Mouse (Mus musculus) G1E (cell line): ENCODE measurements around the gene Zfp423. TPM values are rescaled to one million over a fixed set of nuclear protein-coding genes. Genes with fewer than 3 reads are reported as not detected.

ENCODE experiments used
- ATAC-seq: 2 replicates; pipeline ENCODE4 v1.8.0; 2016; ENCODE audit warnings: mild to moderate bottlenecking; ENCODE audit not compliant: insufficient number of reproducible peaks, poor library complexity, low FRiP score, severe bottlenecking; ENCODE audit errors: extremely low read depth
- DNase-seq: peaks from one replicate; pipeline ENCODE4 v3.0.0; 2012; ENCODE audit warnings: low spot score
- H3K27me3 ChIP-seq: 2 replicates; pipeline ENCODE4 v1.6.1; 2012; ENCODE audit warnings: mild to moderate bottlenecking, low read length, inconsistent platforms; ENCODE audit not compliant: insufficient read depth
- H3K36me3 ChIP-seq: replicated peaks from 2 replicates; pipeline ENCODE3; 2012; ENCODE audit warnings: mild to moderate bottlenecking, inconsistent platforms
- H3K4me1 ChIP-seq: 2 replicates; pipeline ENCODE4 v1.6.1; 2012; ENCODE audit warnings: low read depth, low read length, inconsistent platforms, mixed read lengths; ENCODE audit not compliant: insufficient read depth
- H3K4me3 ChIP-seq: 2 replicates; pipeline ENCODE4 v1.5.1; 2012; ENCODE audit warnings: low read depth, mild to moderate bottlenecking, inconsistent platforms, low read length, moderate library complexity, mixed read lengths
- H3K9me3 ChIP-seq: replicated peaks from 2 replicates; pipeline ENCODE4 v1.6.1; 2012; ENCODE audit warnings: inconsistent platforms
- CTCF ChIP-seq: IDR thresholded peaks from 2 replicates; pipeline ENCODE4 v1.5.1; 2012; ENCODE audit warnings: low read depth, low read length, inconsistent platforms, mixed read lengths
- GATA1 ChIP-seq: IDR thresholded peaks from 2 replicates; pipeline ENCODE4 v1.6.1; 2012; ENCODE audit warnings: borderline replicate concordance, low read length, inconsistent platforms, mixed read lengths
- GATA2 ChIP-seq: IDR thresholded peaks from 2 replicates; pipeline ENCODE4 v1.6.1; 2012; ENCODE audit warnings: low read depth, low read length, inconsistent platforms, borderline replicate concordance
- POLR2AphosphoS5 ChIP-seq: IDR thresholded peaks from 2 replicates; pipeline ENCODE4 v1.6.1; 2012; ENCODE audit warnings: low read depth, low read length, inconsistent platforms; ENCODE audit not compliant: insufficient replicate concordance
- TAL1 ChIP-seq: conservative IDR thresholded peaks from 2 replicates; pipeline ENCODE4 v1.6.1; 2012; ENCODE audit warnings: low read depth, low read length, inconsistent platforms, mixed read lengths
- polyA plus RNA-seq: library from polyadenylated mRNA; stranded (reverse); fragments of >175 nt; gene quantifications from 2 replicates; pipeline ENCODE4 v1.2.3, GENCODE M21; 2012
- total RNA-seq, 2 experiments: library from RNA; stranded (forward) in 1 of 2; stranded (reverse) in 1 of 2; fragments of 200-1000 nt in 1 of 2; fragments of >200 nt in 1 of 2; fragmentation: Nextera tagmentation in 1 of 2; gene quantifications; 2 replicates each; pipeline ENCODE4 v1.2.3; 2014 to 2017

The Zfp423 gene
- total and polyA plus RNA-seq, 3 experiments = not detected

DNA sequence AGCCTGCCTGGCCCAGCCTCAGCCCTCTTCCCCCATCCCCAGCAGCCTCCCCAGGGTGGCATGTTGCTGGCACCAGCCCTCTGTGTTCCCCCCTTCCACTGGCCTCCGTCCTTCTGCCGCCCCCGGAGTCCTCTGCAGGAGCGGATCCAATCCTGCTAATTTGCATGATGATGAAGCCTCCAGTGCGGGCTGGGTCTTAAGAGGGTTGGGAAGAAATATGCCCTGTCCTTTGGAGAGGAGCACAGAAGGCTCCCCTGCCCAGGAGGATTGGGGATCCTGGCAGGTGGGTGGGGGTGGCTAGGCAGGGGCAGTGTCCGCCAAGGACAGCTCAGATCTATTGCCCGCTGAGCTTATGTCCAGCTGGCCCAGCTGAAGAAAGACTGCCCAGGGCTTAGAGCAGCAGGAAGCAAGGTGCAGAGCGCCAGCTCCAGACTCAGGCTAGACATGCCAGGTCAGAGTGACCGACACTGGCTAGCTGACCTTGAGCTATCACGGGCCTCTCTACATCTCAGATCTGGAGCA, 256.5 kb downstream of the Zfp423 start:
- 0 out of 2 replicates have a peak overlapping the region, but pooled peaks have one; percentile 1 for H3K4me3 ChIP-seq
- H3K9me3 ChIP-seq = peaks cover 86% of the 10 kb centered on the region
- DNase-seq (no peak), ATAC-seq (no peak)
- H3K27me3 ChIP-seq = no peaks in the 10 kb centered on the region
- no peaks in the 10 kb centered on the region for H3K4me1 ChIP-seq
- TF ChIP-seq GATA2 (no peak), CTCF (no peak), POLR2AphosphoS5 (no peak), TAL1 (no peak), GATA1 (no peak)
- no peaks in the 10 kb centered on the region for H3K36me3 ChIP-seq

DNA sequence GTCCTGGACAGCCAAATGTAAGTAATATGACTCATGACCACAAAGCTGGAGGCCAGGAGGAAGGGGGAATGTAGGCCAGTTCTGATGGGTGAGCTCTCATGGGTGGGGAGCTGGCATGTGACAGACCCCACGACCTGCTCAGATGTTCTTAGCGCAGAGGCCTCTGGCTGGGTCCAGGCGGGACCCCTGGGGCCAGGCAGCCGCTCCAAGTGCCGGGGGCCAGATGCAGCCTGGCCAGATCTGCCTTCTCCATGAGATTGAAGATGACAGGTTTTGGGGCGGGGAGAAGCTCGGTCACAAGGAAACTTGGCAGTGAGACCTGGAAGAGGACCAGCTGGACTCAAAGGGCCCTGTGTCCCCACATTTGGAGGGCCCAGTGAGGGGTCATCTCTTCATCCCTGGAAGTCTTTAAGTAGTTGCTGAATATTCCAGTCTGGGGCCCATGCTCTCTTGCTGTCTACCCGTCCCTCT, 257.3 kb downstream of the Zfp423 start:
- no peaks in the 10 kb centered on the region for H3K27me3 ChIP-seq
- H3K4me3 ChIP-seq = no peak overlapping the region
- DNase-seq (no peak), ATAC-seq (no peak)
- no peaks in the 10 kb centered on the region for H3K4me1 ChIP-seq
- TF ChIP-seq GATA2 (no peak), GATA1 (no peak), POLR2AphosphoS5 (no peak), TAL1 (no peak), CTCF (no peak)
- H3K36me3 ChIP-seq = no peaks in the 10 kb centered on the region
- H3K9me3 ChIP-seq = peaks cover 85% of the 10 kb centered on the region

DNA sequence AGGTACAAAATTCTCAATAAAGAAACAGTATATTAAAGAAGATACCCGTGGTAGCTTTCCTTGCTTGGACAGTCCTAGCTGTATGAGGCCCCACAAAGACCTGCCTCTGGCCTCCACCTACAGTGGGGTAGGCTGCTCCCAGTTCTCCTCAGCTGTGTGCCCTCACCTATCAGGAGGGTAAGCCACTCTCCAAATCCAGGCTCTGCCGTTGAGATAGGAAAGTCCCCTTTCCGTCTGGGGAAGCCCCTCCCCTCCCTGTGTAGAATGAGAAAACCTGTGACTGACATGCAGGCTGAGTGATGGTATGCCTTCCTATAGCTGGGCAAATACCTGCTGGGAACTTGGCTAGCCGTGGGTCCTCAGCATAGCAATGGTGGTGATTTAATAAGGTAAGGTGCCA, 257.8 kb downstream of the Zfp423 start:
- Histone ChIP-seq H3K4me3 (no peak overlapping the region), H3K27me3 (no peaks in the 10 kb centered on the region), H3K4me1 (no peaks in the 10 kb centered on the region), H3K9me3 (peaks cover 83% of the 10 kb centered on the region), H3K36me3 (no peaks in the 10 kb centered on the region)
- TF ChIP-seq POLR2AphosphoS5 (no peak), TAL1 (no peak), GATA2 (no peak), CTCF (no peak), GATA1 (no peak)
- ATAC-seq (no peak), DNase-seq (no peak)

DNA sequence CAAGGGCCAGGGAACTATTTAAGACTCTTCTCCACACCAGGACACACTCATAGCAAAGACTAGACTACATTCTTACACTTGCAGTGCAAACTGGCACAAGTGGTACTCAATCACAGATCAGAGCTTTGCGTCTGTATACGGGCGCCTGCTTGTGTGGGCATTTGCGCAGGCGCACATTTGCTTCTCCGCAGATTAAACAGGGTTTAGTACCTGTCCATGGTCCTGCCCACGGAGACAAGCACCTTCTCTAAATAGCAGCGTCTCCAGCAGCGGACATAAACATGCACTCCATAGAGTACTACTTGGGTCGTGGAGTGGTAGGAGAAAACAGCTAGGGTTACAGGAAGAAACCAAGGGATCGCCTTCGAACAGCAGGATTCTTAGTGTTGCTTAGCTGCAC, 259.1 kb downstream of the Zfp423 start:
- Histone ChIP-seq H3K27me3 (no peaks in the 10 kb centered on the region), H3K4me3 (no peak overlapping the region), H3K9me3 (peaks cover 88% of the 10 kb centered on the region), H3K4me1 (no peaks in the 10 kb centered on the region), H3K36me3 (no peaks in the 10 kb centered on the region)
- no peak for ATAC-seq
- DNase-seq = no peak
- TF ChIP-seq GATA2 (no peak), GATA1 (no peak), POLR2AphosphoS5 (no peak), CTCF (no peak), TAL1 (no peak)

DNA sequence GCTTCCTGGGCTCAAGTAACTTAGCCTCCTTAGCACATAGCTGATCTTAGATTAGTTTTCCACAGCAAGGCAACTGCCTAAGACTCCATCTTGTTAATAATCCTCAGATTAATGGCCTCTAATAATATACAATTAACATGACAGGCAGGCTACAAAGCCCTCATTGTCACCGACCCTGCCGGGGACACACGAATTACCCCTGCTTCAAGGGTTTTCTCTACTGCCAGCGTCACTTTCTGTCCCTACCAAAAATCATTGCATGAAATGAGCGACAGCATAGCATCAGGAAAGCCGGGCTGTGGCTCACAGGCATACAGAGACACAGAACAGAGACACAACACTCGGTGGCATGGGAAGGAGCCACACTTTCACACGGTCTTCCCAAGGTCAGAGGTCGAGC, 262.3 kb downstream of the Zfp423 start:
- ATAC-seq (no peak), DNase-seq (no peak)
- Histone ChIP-seq H3K4me3 (no peak overlapping the region), H3K4me1 (no peaks in the 10 kb centered on the region), H3K36me3 (no peaks in the 10 kb centered on the region), H3K27me3 (no peaks in the 10 kb centered on the region), H3K9me3 (peaks cover 90% of the 10 kb centered on the region)
- TF ChIP-seq CTCF (no peak), POLR2AphosphoS5 (no peak), TAL1 (no peak), GATA2 (no peak), GATA1 (no peak)

DNA sequence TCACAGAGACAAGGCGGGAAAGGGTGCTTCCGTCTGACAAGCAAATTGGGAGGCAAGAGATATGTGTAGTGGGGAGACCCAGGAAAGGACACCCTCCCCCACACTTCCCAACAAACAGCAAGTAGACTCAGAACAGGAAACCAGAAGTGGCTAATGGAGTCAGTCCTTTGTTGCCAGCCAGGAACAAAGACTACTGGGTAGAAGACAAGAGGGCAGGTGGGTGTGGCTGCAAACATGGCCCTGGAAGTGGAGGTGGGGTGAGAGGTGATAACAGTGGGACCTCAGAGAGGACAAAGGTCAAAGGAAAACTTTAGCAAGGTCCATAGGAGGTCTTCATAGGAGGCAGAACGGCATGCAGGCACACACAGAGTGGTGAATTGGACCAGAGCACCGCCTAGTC, 265.7 kb downstream of the Zfp423 start:
- Histone ChIP-seq H3K4me3 (no peak overlapping the region), H3K27me3 (no peaks in the 10 kb centered on the region), H3K36me3 (no peaks in the 10 kb centered on the region), H3K4me1 (no peaks in the 10 kb centered on the region), H3K9me3 (peaks cover 92% of the 10 kb centered on the region)
- no peak for DNase-seq
- TF ChIP-seq GATA2 = no peak
- TF ChIP-seq CTCF = no peak
- TF ChIP-seq GATA1 = no peak
- no peak for TF ChIP-seq POLR2AphosphoS5
- TF ChIP-seq TAL1 = no peak
- no peak for ATAC-seq
